Mouse (Mus musculus): ENCODE results near the gene Daam2.

DNA sequence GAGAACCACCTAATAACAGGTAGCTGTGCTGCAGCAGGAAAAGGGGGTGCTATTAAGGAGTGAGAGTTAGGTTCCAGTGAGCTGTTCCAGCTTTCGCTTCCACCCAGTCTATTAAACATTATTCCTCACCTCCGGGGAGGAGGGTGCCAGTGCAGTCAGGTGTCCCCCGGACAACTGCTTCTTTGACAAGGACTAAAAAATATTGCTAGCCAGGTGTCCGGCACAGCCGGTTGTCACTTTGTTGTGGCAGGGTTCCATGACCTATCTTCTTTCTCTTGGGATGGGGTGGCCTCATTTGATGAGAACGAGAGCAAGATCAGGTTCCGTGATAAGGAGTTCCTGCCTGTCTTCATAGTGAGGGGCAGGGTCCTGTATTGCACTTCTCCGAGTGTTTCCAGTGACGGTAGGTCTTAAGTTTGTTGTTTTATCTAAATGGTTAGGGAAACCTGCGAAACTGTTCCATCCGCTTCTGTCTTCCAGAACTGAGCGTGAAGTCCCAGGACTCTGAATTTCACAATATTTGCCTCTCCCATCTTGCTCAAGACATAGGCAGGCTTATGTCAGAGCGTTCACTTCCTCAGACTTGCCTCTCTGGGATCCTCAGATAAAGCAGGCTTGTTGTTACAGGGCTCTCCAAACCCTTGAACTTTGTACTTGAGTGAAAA lies 135.3 kb downstream of the Daam2 start:
- TF ChIP-seq CTCF (IDR thresholded peaks at IDR 0.05; ENCODE audit: borderline replicate concordance, insufficient read depth, low read depth, low read length) (no peak), POLR2A (IDR thresholded peaks at IDR 0.05; ENCODE audit: borderline replicate concordance, insufficient read depth, low read length) (no peak)

Data from cerebellum, adult 2 months (tissue).